Mouse (Mus musculus) ES-E14 (cell line): Measurements from ENCODE around the gene Ank2. TPM values are rescaled to one million over a fixed set of nuclear protein-coding genes. Genes with fewer than 3 reads are reported as not detected.

Experiments used
- DNase-seq: peaks from one replicate; pipeline ENCODE4 v3.0.0-alpha.2; 2013; ENCODE audit warnings: low read depth, low spot score
- H3K27ac ChIP-seq: 2 replicates; pipeline ENCODE4 v1.5.1; 2012; ENCODE audit warnings: low read depth, mild to moderate bottlenecking, low read length, moderate library complexity, mixed read lengths; ENCODE audit not compliant: poor library complexity, insufficient read depth, severe bottlenecking
- H3K36me3 ChIP-seq: 2 replicates; pipeline ENCODE4 v1.6.1; 2012; ENCODE audit warnings: mild to moderate bottlenecking, low read length, moderate library complexity, mixed read lengths; ENCODE audit not compliant: control insufficient read depth, poor library complexity, insufficient read depth, severe bottlenecking
- H3K4me1 ChIP-seq, 2 experiments: fragments of 150-350 bp in 1 of 2; sonication (generic) in 1 of 2; 2 replicates each; pipeline ENCODE4 v1.6.1; 2012; ENCODE audit warnings: low read length in 2 of 2, mild to moderate bottlenecking in 1 of 2, mixed read lengths in 1 of 2; ENCODE audit not compliant: control insufficient read depth in 2 of 2, insufficient read depth in 2 of 2, poor library complexity in 1 of 2
- H3K4me3 ChIP-seq, 2 experiments: fragments of 150-350 bp in 1 of 2; sonication (generic) in 1 of 2; 2 replicates each; pipeline ENCODE4 v1.5.1; 2012; ENCODE audit warnings: low read length in 2 of 2, low read depth in 1 of 2, mild to moderate bottlenecking in 1 of 2, mixed read lengths in 1 of 2; ENCODE audit not compliant: insufficient read depth in 1 of 2, poor library complexity in 1 of 2, severe bottlenecking in 1 of 2
- H3K9ac ChIP-seq: 2 replicates; pipeline ENCODE4 v1.6.1; 2012; ENCODE audit warnings: low read depth, mild to moderate bottlenecking, low read length, mixed read lengths; ENCODE audit not compliant: poor library complexity, insufficient read depth, severe bottlenecking
- H3K9me3 ChIP-seq: fragments of 150-350 bp; sonication (generic); 2 replicates; pipeline ENCODE4 v1.6.1; 2012; ENCODE audit warnings: low read depth, mild to moderate bottlenecking, low read length; ENCODE audit not compliant: control insufficient read depth, insufficient read depth
- CHD2 ChIP-seq: IDR thresholded peaks from 2 replicates; pipeline ENCODE4 v1.6.1; 2014; ENCODE audit warnings: mild to moderate bottlenecking, low read depth, low read length, inconsistent platforms
- HCFC1 ChIP-seq: IDR thresholded peaks from 2 replicates; pipeline ENCODE4 v1.6.1; 2012; ENCODE audit warnings: low read length, inconsistent platforms, borderline replicate concordance; ENCODE audit not compliant: insufficient read depth
- MAFK ChIP-seq: IDR thresholded peaks from 2 replicates; pipeline ENCODE4 v1.6.1; 2014; ENCODE audit warnings: mild to moderate bottlenecking, low read depth, low read length, inconsistent platforms; ENCODE audit not compliant: insufficient read depth
- ZC3H11A ChIP-seq: IDR thresholded peaks from 2 replicates; pipeline ENCODE4 v1.6.1; 2012; ENCODE audit warnings: low read depth, mild to moderate bottlenecking, inconsistent platforms, low read length, borderline replicate concordance
- ZNF384 ChIP-seq: IDR thresholded peaks from 2 replicates; pipeline ENCODE4 v1.6.1; 2012; ENCODE audit warnings: low read depth, low read length, inconsistent platforms
- in situ Hi-C, 2 experiments: fragments of 600-800 bp; cut with MboI; formaldehyde crosslinking; loops; one replicate each; pipeline ENCODE4 v1.15.1; 2025; ENCODE audit warnings: low sequenced_read_pairs in 2 of 2, inconsistent platforms in 1 of 2; ENCODE audit not compliant: unreplicated experiment in 2 of 2
- total RNA-seq: library from RNA; depleted of rRNA; stranded (reverse); fragments of 300-350 nt; gene quantifications from 2 replicates; pipeline ENCODE4 v1.2.3, GENCODE M21; 2012

The Ank2 gene
- total RNA-seq, 1 experiment = 15.2 TPM

DNA sequence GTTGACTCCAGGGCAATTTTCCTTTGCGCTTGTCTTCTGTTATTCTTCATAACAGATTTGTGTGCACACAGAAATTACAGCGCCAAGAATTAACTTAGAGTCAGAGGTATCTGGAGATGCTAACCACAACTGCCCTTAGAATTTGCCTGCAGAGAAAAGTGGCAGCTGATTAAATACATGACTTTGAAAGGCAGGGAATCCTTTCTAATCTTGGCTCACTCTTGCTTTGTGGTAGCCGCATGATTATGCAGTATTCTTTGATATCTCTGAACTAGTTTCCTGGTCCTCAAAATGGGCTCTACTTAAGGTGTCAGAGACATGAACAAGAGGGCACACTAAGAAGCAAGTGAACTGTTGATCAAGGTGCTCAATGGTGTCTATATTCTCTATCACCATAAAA is 518.0 kb downstream of the Ank2 start:
- no peak overlapping the region for H3K4me3 ChIP-seq
- DNase-seq = no peak
- H3K9me3 ChIP-seq = no peaks in the 10 kb centered on the region
- no peaks in the 10 kb centered on the region for H3K36me3 ChIP-seq
- TF ChIP-seq ZNF384 (no peak), ZC3H11A (no peak), HCFC1 (no peak), CHD2 (no peak), MAFK (no peak)
- in situ Hi-C loops = no loop called here
- H3K9ac ChIP-seq = no peak overlapping the region
- H3K27ac ChIP-seq = no peak overlapping the region
- H3K4me1 ChIP-seq = no peaks in the 10 kb centered on the region; a peak in 1 of 4 replicates

DNA sequence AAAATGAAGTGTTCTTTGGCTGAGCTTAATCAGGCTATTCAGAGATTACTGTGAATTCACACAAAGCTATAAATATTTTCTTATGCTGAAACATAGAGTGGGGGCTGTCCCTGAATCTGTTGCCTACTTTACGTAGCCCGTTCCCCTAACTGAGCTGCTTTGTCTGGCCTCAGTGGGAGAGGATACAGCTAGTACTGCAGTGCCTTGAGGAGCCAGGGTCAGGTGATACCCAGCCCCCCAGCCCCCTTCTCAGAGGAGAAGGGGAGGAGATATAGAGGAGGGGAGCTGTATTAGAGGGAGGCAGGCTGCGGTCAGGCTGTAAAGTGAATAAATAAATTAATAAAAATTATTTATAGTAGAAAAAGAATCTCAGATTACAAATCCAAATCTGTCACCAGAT is 519.5 kb downstream of the Ank2 start:
- H3K9me3 ChIP-seq = no peaks in the 10 kb centered on the region
- no peak overlapping the region for H3K9ac ChIP-seq
- no peak for DNase-seq
- in situ Hi-C loops = no loop called here
- no peak overlapping the region for H3K27ac ChIP-seq
- H3K4me1 ChIP-seq = no peaks in the 10 kb centered on the region; a peak in 1 of 4 replicates
- no peak overlapping the region for H3K4me3 ChIP-seq
- H3K36me3 ChIP-seq = no peaks in the 10 kb centered on the region
- TF ChIP-seq CHD2 = no peak
- no peak for TF ChIP-seq ZNF384

GRCm38 (mm10) chr3:126978768-126979410 is 520.3 kb downstream of the Ank2 start:
- H3K4me1 ChIP-seq = no peaks in the 10 kb centered on the region; a peak in 1 of 4 replicates
- H3K27ac ChIP-seq = no peak overlapping the region
- no peak overlapping the region for H3K4me3 ChIP-seq
- TF ChIP-seq MAFK = no peak
- no peak for TF ChIP-seq ZNF384
- TF ChIP-seq HCFC1 = no peak
- no peak for TF ChIP-seq ZC3H11A
- no peak for TF ChIP-seq CHD2
- H3K9ac ChIP-seq = no peak overlapping the region
- in situ Hi-C loops = no loop called here
- peak; percentile 40 for DNase-seq
- H3K36me3 ChIP-seq = no peaks in the 10 kb centered on the region
- no peaks in the 10 kb centered on the region for H3K9me3 ChIP-seq

DNA sequence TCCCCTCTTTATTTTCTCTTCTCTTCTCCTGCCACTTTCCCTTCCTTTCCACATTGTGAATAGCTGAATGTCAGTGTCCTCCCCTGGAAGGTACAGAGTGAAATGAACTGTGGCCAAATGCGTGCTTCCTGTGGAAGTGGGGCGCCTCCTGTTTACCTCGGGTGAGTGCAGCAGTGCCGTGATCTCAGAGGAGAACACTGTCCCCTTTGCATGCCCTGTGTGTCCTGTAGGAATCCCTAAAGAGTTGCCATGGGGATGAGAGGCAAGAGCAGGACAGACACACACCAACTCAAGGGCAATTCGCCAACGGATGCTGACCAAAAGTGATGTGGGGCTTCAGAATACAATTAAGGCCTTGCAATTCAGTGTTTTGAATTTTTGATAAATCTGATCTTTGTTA is 521.8 kb downstream of the Ank2 start:
- no peaks in the 10 kb centered on the region; a peak in 1 of 4 replicates for H3K4me1 ChIP-seq
- in situ Hi-C loops = no loop called here
- no peak overlapping the region for H3K9ac ChIP-seq
- no peak for DNase-seq
- no peak for TF ChIP-seq ZC3H11A
- no peaks in the 10 kb centered on the region for H3K9me3 ChIP-seq
- no peak overlapping the region for H3K27ac ChIP-seq
- H3K4me3 ChIP-seq = no peak overlapping the region
- H3K36me3 ChIP-seq = no peaks in the 10 kb centered on the region

DNA sequence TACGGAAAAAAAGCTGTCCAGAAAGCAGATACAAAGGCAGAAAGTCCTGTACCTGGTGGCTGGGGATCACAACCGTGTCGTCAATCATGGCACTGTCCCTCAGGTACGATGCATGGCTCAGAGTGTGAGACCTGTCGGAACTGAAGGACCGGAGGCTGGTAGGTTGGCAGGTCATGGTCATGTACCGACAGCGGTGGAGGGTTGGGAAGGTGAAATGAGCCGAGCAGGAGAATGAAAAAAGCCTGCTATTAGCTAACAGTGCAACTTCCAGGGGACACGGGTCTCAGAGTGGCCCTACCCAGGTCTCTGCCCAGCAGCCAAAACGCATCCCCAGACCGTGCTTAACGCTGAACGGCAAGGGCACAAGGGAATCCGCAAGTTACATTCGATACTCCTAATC is 522.4 kb downstream of the Ank2 start:
- H3K4me1 ChIP-seq = no peaks in the 10 kb centered on the region; a peak in 1 of 4 replicates
- no peak overlapping the region for H3K4me3 ChIP-seq
- no peaks in the 10 kb centered on the region for H3K9me3 ChIP-seq
- no peaks in the 10 kb centered on the region for H3K36me3 ChIP-seq
- no peak overlapping the region for H3K27ac ChIP-seq
- H3K9ac ChIP-seq = no peak overlapping the region
- in situ Hi-C loops = no loop called here
- TF ChIP-seq HCFC1 (no peak), CHD2 (no peak), ZNF384 (no peak), ZC3H11A (no peak), MAFK (no peak)
- DNase-seq = no peak
